Mouse (Mus musculus) small intestine, adult 2 months (tissue): ENCODE results near the gene Abcb9. TPM values are rescaled to one million over a fixed set of nuclear protein-coding genes. Genes with fewer than 3 reads are reported as not detected.
A peak's percentile ranks its signal among the peaks of the same experiment; 100 is the strongest.

Experiments
- H3K27ac ChIP-seq: fragments of 200-500 bp; 2 replicates; pipeline ENCODE4 v1.5.1; 2012; ENCODE audit warnings: low read depth, low read length, control low read depth, inconsistent platforms; ENCODE audit not compliant: insufficient read depth
- H3K27me3 ChIP-seq: fragments of 200-500 bp; 2 replicates; pipeline ENCODE4 v1.6.1; 2012; ENCODE audit warnings: mild to moderate bottlenecking, moderate library complexity, low read length, inconsistent platforms; ENCODE audit not compliant: control insufficient read depth, insufficient read depth
- H3K36me3 ChIP-seq: fragments of 200-500 bp; 2 replicates; pipeline ENCODE4 v1.6.1; 2012; ENCODE audit warnings: mild to moderate bottlenecking, low read length, control low read depth, inconsistent platforms; ENCODE audit not compliant: control insufficient read depth, insufficient read depth
- H3K4me1 ChIP-seq: fragments of 200-500 bp; 2 replicates; pipeline ENCODE4 v1.6.1; 2012; ENCODE audit warnings: low read length, inconsistent platforms, mixed read lengths; ENCODE audit not compliant: control insufficient read depth, insufficient read depth, insufficient read length
- H3K4me3 ChIP-seq: fragments of 200-500 bp; 2 replicates; pipeline ENCODE4 v1.5.1; 2012; ENCODE audit warnings: low read depth, mild to moderate bottlenecking, control low read depth, inconsistent platforms, low read length, moderate library complexity
- CTCF ChIP-seq: fragments of 200-500 bp; IDR thresholded peaks from 2 replicates; pipeline ENCODE4 v1.5.1; 2012; ENCODE audit warnings: low read depth, mild to moderate bottlenecking, control low read depth, inconsistent platforms, low read length, moderate library complexity, mixed read lengths; ENCODE audit not compliant: insufficient replicate concordance, insufficient read length; ENCODE audit errors: extremely low read depth
- POLR2A ChIP-seq: fragments of 200-500 bp; IDR thresholded peaks from 2 replicates; pipeline ENCODE4 v1.6.1; 2012; ENCODE audit warnings: low read depth, mild to moderate bottlenecking, control low read depth, inconsistent platforms, low read length, moderate library complexity
- WGBS: fragments of 180-500 bp; shearing (Covaris S2); methylation state at CpG from one replicate; pipeline ENCODE4 v1.1.7; 2018; 5-methylcytosine and 5-hydroxymethylcytosine counted together
- polyA plus RNA-seq: library from polyadenylated mRNA; depleted of rRNA; stranded (reverse); fragments of >200 nt; gene quantifications from 2 replicates; pipeline ENCODE4 v1.2.3, GENCODE M21; 2012

Gene Abcb9
- polyA plus RNA-seq, 1 experiment, result 21.2 TPM

- Histone ChIP-seq H3K4me1 (peaks cover 28% of the 10 kb centered on the region), H3K4me3 (no peak overlapping the region), H3K27me3 (no peaks in the 10 kb centered on the region), H3K36me3 (no peaks in the 10 kb centered on the region), H3K27ac (peak overlapping the region; percentile 89)
- 86% methylated on average over 17 of the region's 17 CpGs for WGBS
- TF ChIP-seq POLR2A, result no peak
These were observed 12.5 kb downstream of the Abcb9 start for GRCm38 (mm10) chr5:124082941-124083688.

GRCm38 (mm10) chr5:124082447-124082846 lies 13.2 kb downstream of the Abcb9 start:
- 88% methylated on average over 10 of the region's 10 CpGs for WGBS
- no peak overlapping the region for H3K27ac ChIP-seq
- TF ChIP-seq POLR2A (no peak), CTCF (no peak)
- H3K4me3 ChIP-seq, result no peak overlapping the region
- H3K4me1 ChIP-seq, result peaks cover 28% of the 10 kb centered on the region
- no peaks in the 10 kb centered on the region for H3K27me3 ChIP-seq
- no peaks in the 10 kb centered on the region for H3K36me3 ChIP-seq

GRCm38 (mm10) chr5:124079880-124080279 lies 15.7 kb downstream of the Abcb9 start:
- H3K27ac ChIP-seq, result peak overlapping the region; percentile 23; the same call in 1 of the 2 replicates
- WGBS, result 90% methylated on average over 17 of the region's 17 CpGs

GRCm38 (mm10) chr5:124078794-124079416 lies 16.7 kb downstream of the Abcb9 start:
- Histone ChIP-seq H3K4me1 (peaks cover 47% of the 10 kb centered on the region), H3K27me3 (no peaks in the 10 kb centered on the region), H3K4me3 (no peak overlapping the region), H3K27ac (peak overlapping the region; percentile 25; the same call in 1 of the 2 replicates), H3K36me3 (no peaks in the 10 kb centered on the region)
- TF ChIP-seq POLR2A, result no peak
- TF ChIP-seq CTCF, result no peak
- 54% methylated on average over 9 of the region's 9 CpGs for WGBS

More at GRCm38 (mm10) chr5:124079880-124080279, 15.7 kb downstream of the Abcb9 start:
- peaks cover 50% of the 10 kb centered on the region for H3K4me1 ChIP-seq
- H3K27me3 ChIP-seq, result no peaks in the 10 kb centered on the region
- no peak overlapping the region for H3K4me3 ChIP-seq
- H3K36me3 ChIP-seq, result no peaks in the 10 kb centered on the region
- no peak for TF ChIP-seq POLR2A
- no peak for TF ChIP-seq CTCF

GRCm38 (mm10) chr5:124077856-124078460 lies 17.6 kb downstream of the Abcb9 start:
- WGBS, result 69% methylated on average over 6 of the region's 6 CpGs
- no peak overlapping the region for H3K4me3 ChIP-seq

GRCm38 (mm10) chr5:124077241-124077640 lies 18.4 kb downstream of the Abcb9 start:
- Histone ChIP-seq H3K36me3 (no peaks in the 10 kb centered on the region), H3K4me1 (peaks cover 31% of the 10 kb centered on the region), H3K27ac (peak overlapping the region; percentile 77; the same call in 1 of the 2 replicates), H3K4me3 (no peak overlapping the region), H3K27me3 (no peaks in the 10 kb centered on the region)
- 87% methylated on average over 13 of the region's 13 CpGs for WGBS
- TF ChIP-seq POLR2A, result no peak
- no peak for TF ChIP-seq CTCF

More at GRCm38 (mm10) chr5:124077856-124078460, 17.6 kb downstream of the Abcb9 start:
- no peak for TF ChIP-seq CTCF
- no peak for TF ChIP-seq POLR2A
- Histone ChIP-seq H3K36me3 (no peaks in the 10 kb centered on the region), H3K27ac (peak overlapping the region; percentile 18; the same call in 1 of the 2 replicates), H3K27me3 (no peaks in the 10 kb centered on the region), H3K4me1 (peaks cover 38% of the 10 kb centered on the region)

GRCm38 (mm10) chr5:124076559-124076958 lies 19.0 kb downstream of the Abcb9 start:
- peaks cover 27% of the 10 kb centered on the region for H3K4me1 ChIP-seq
- 0 out of 2 replicates have a peak, but pooled peaks cover 3% of the 10 kb centered on the region for H3K36me3 ChIP-seq
- WGBS, result 27% methylated on average over 9 of the region's 9 CpGs
- H3K27me3 ChIP-seq, result no peaks in the 10 kb centered on the region
- H3K27ac ChIP-seq, result peak overlapping the region; percentile 77
- TF ChIP-seq POLR2A (no peak; the same call in 1 of the 2 replicates), CTCF (no peak)
- no peak overlapping the region for H3K4me3 ChIP-seq
